Mouse (Mus musculus): Measurements from ENCODE around the gene Tbxa2r. TPM values are rescaled to one million over a fixed set of nuclear protein-coding genes. Genes with fewer than 3 reads are reported as not detected.

Gene Tbxa2r
- polyA plus RNA-seq, 1 experiment from 2014 or later: 5.3 TPM

DNA sequence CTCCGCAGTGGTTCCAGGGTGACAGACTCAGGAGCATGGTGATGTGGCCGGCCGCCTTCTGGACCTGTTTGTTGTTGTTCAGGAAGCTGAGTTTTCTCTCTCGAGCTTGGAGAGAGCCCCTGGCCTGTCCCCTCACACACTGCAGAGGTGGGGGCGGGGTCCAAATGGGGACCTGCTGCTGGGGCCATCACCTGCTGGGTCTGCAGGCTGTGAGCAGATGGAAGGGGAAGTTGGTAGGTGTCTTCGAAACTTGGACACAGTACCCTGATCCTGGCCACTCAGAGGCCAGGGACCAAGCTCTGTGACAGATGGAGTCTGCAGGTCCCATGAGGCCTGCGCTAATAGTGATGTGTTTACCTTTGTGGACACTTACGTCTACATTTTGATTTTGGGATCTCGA lies 27.2 kb upstream of the Tbxa2r start:
- Histone ChIP-seq H3K9ac (no peak overlapping the region), H3K4me3 (replicated peaks) (no peak overlapping the region), H3K4me1 (replicated peaks) (peaks cover 90% of the 10 kb centered on the region), H3K4me2 (no peak overlapping the region), H3K9me3 (replicated peaks) (no peaks in the 10 kb centered on the region), H3K27me3 (no peaks in the 10 kb centered on the region), H3K36me3 (peaks cover 14% of the 10 kb centered on the region), H3K27ac (0 out of 2 replicates have a peak overlapping the region, but pooled peaks have one; percentile 37)
- WGBS (ENCODE audit: insufficient replicate concordance): 64% methylated on average over 9 of the region's 9 CpGs
- no peak for ATAC-seq (ENCODE audit: low read depth)
- no peak for DNase-seq

DNA sequence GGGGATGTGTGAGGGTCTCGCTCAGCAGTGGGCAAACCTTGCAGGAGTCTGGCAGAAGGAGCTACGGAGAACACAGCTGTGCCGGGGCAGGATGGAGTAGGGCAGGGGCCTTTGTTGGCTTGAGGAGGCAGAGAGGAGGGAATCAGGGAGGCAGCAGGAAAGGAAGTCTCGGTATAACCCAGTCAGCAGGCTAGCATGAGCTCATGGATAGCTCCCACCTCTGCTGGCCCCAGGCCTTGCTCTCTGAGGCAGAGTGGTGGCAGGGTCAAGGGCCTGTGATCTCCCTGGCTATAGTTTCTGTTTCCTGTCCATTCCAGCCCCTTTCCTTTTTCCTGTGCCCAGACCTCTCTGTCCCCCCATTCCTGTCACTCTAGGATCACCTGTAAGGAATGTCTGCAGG lies 26.2 kb upstream of the Tbxa2r start:
- Histone ChIP-seq H3K9me3 (replicated peaks) (no peaks in the 10 kb centered on the region), H3K4me3 (replicated peaks) (peak overlapping the region; percentile 32), H3K27ac (peak overlapping the region; percentile 71), H3K36me3 (peaks cover 24% of the 10 kb centered on the region), H3K9ac (peak overlapping the region; percentile 56), H3K4me2 (peak overlapping the region; percentile 58), H3K4me1 (replicated peaks) (peaks cover 81% of the 10 kb centered on the region), H3K27me3 (no peaks in the 10 kb centered on the region)
- DNase-seq: no peak
- no peak for ATAC-seq (ENCODE audit: low read depth)
- 65% methylated on average over 4 of the region's 4 CpGs for WGBS (ENCODE audit: insufficient replicate concordance)

GRCm38 (mm10) chr10:81302781-81303218 lies 25.7 kb upstream of the Tbxa2r start:
- peak overlapping the region; percentile 58 for H3K4me2 ChIP-seq

DNA sequence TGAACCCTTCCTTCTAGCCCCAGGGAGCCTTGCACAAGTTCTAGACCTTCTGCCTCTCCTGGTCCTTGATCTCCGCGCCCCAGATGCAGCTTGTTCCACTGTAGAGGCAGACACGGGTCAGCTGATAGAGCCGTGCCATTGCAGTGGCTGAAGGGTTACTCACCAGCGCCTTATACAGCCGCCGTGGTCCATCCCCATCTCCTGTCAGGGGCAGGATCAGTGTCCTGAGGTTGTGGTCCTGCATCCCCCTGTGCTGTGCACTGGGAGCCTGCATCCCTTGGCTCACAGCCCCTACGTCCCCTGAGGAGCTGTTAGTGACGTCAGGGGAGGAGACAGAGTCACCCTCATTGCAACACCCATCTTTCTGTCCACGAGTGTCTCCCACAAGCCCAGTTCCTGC lies 25.3 kb upstream of the Tbxa2r start:
- Histone ChIP-seq H3K27me3 (no peaks in the 10 kb centered on the region), H3K4me3 (replicated peaks) (peak overlapping the region; percentile 32), H3K27ac (peak overlapping the region; percentile 71), H3K9me3 (replicated peaks) (no peaks in the 10 kb centered on the region), H3K36me3 (peaks cover 34% of the 10 kb centered on the region), H3K9ac (peak overlapping the region; percentile 56), H3K4me2 (peak overlapping the region; percentile 58), H3K4me1 (replicated peaks) (peaks cover 71% of the 10 kb centered on the region)
- ATAC-seq (ENCODE audit: low read depth) (peak; percentile 7; the same call in 1 of the 2 replicates), DNase-seq (no peak)
- WGBS (ENCODE audit: insufficient replicate concordance): 41% methylated on average over 10 of the region's 10 CpGs

More at GRCm38 (mm10) chr10:81302781-81303218, 25.7 kb upstream of the Tbxa2r start:
- Histone ChIP-seq H3K36me3 (peaks cover 29% of the 10 kb centered on the region), H3K4me3 (replicated peaks) (peak overlapping the region; percentile 32), H3K27me3 (no peaks in the 10 kb centered on the region), H3K9me3 (replicated peaks) (no peaks in the 10 kb centered on the region), H3K27ac (peak overlapping the region; percentile 71), H3K9ac (peak overlapping the region; percentile 56), H3K4me1 (replicated peaks) (peaks cover 76% of the 10 kb centered on the region)
- no peak for DNase-seq
- 17% methylated on average over 14 of the region's 14 CpGs for WGBS (ENCODE audit: insufficient replicate concordance)
- peak; percentile 43 for ATAC-seq (ENCODE audit: low read depth)

GRCm38 (mm10) chr10:81303761-81304160 lies 24.8 kb upstream of the Tbxa2r start:
- peak overlapping the region; percentile 58 for H3K4me2 ChIP-seq
- DNase-seq: no peak
- peak overlapping the region; percentile 71; the same call in 1 of the 2 replicates for H3K27ac ChIP-seq
- no peaks in the 10 kb centered on the region for H3K27me3 ChIP-seq
- no peak for ATAC-seq (ENCODE audit: low read depth)
- H3K4me1 ChIP-seq (replicated peaks): peaks cover 66% of the 10 kb centered on the region
- H3K4me3 ChIP-seq (replicated peaks): no peak overlapping the region
- peaks cover 38% of the 10 kb centered on the region for H3K36me3 ChIP-seq
- peak overlapping the region; percentile 56 for H3K9ac ChIP-seq
- 37% methylated on average over 7 of the region's 7 CpGs for WGBS (ENCODE audit: insufficient replicate concordance)
- no peaks in the 10 kb centered on the region for H3K9me3 ChIP-seq (replicated peaks)

GRCm38 (mm10) chr10:81304597-81305238 lies 23.8 kb upstream of the Tbxa2r start:
- H3K4me2 ChIP-seq: no peak overlapping the region; the same call in 1 of the 2 replicates
- H3K9me3 ChIP-seq (replicated peaks): no peaks in the 10 kb centered on the region
- peaks cover 56% of the 10 kb centered on the region for H3K4me1 ChIP-seq (replicated peaks)
- no peak overlapping the region for H3K4me3 ChIP-seq (replicated peaks)
- 25% methylated on average over 8 of the region's 9 CpGs for WGBS (ENCODE audit: insufficient replicate concordance)
- H3K9ac ChIP-seq: peak overlapping the region; percentile 22; the same call in 1 of the 2 replicates
- H3K27me3 ChIP-seq: no peaks in the 10 kb centered on the region
- ATAC-seq (ENCODE audit: low read depth) (peak; percentile 34), DNase-seq (peak; percentile 60)
- H3K36me3 ChIP-seq: peaks cover 47% of the 10 kb centered on the region
- H3K27ac ChIP-seq: peak overlapping the region; percentile 27; the same call in 1 of the 2 replicates

- ATAC-seq (ENCODE audit: low read depth) (no peak), DNase-seq (no peak)
- Histone ChIP-seq H3K4me1 (replicated peaks) (peaks cover 47% of the 10 kb centered on the region), H3K4me3 (replicated peaks) (no peak overlapping the region), H3K4me2 (no peak overlapping the region), H3K9me3 (replicated peaks) (no peaks in the 10 kb centered on the region), H3K27ac (no peak overlapping the region), H3K36me3 (peaks cover 57% of the 10 kb centered on the region), H3K9ac (no peak overlapping the region), H3K27me3 (no peaks in the 10 kb centered on the region)
- 85% methylated on average over 14 of the region's 14 CpGs for WGBS (ENCODE audit: insufficient replicate concordance)
Measured at GRCm38 (mm10) chr10:81305663-81306062, 22.9 kb upstream of the Tbxa2r start.

DNA sequence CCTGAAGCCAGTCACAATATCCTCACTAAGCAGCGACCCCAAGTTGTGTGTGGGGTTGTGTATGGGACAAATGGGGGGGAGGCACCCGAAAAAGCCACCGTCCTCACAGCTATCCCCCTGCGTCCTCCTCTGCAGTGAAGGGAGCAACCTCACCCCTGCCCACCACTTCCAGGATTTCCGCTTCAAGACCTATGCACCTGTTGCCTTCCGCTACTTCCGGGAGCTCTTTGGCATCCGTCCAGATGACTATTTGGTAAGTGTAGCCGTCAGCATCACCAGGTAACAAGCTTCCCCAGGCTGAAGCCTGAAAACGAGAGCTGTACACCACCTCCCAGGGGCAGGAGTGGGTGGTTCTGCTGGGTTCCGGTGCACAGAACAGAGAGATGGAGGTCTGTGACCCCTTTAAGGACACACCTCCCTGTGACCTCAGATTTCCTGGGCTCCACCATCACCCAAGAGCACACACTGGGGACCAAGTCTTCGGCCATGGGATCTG lies 22.3 kb upstream of the Tbxa2r start:
- ATAC-seq (ENCODE audit: low read depth): no peak
- H3K4me1 ChIP-seq (replicated peaks): peaks cover 41% of the 10 kb centered on the region
- peaks cover 62% of the 10 kb centered on the region for H3K36me3 ChIP-seq
- H3K27ac ChIP-seq: no peak overlapping the region
- 86% methylated on average over 12 of the region's 12 CpGs for WGBS (ENCODE audit: insufficient replicate concordance)
- no peak for DNase-seq
- no peaks in the 10 kb centered on the region for H3K9me3 ChIP-seq (replicated peaks)
- H3K9ac ChIP-seq: no peak overlapping the region
- H3K4me3 ChIP-seq (replicated peaks): no peak overlapping the region
- no peaks in the 10 kb centered on the region for H3K27me3 ChIP-seq
- no peak overlapping the region for H3K4me2 ChIP-seq

DNA sequence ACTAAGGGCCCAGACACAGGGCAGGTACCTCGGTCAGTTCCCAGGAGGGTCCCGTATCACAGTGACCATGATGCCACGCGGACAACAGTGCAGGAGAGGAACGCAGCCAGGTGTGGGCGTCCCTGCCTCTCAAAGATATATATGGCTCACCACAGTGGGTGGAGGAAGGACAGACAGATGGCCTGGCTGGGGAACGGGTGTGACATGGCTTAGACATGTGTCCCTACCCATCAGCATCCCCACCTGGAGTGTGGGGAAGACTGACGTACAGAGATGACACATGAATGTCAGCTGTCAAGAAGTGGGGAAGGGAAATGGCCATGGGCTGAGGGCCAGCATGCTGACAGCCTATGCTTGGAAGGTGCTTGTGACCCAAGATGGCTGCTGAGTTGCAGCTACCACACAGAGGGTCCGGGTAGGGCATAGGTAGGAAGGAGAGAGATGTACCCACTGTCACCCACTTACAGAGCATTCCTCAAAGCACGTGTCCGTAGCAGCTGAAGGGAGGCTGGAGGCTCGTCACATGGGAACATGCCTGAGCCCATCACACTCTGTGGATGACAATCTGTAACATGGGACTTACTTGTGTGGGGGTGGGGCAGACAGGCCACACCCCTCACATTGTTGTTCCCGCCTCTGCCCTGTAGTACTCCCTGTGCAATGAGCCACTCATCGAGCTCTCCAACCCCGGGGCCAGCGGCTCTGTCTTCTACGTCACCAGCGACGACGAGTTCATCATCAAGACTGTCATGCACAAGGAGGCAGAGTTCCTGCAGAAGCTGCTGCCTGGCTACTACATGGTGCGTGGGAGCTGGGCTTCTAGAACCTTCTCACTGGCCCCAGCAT lies 21.5 kb upstream of the Tbxa2r start:
- ATAC-seq (ENCODE audit: low read depth) (no peak), DNase-seq (no peak)
- no peaks in the 10 kb centered on the region for H3K9me3 ChIP-seq (replicated peaks)
- H3K27me3 ChIP-seq: no peaks in the 10 kb centered on the region
- no peak overlapping the region for H3K4me3 ChIP-seq (replicated peaks)
- WGBS (ENCODE audit: insufficient replicate concordance): 87% methylated on average over 21 of the region's 21 CpGs
- peaks cover 33% of the 10 kb centered on the region for H3K4me1 ChIP-seq (replicated peaks)
- no peak overlapping the region for H3K27ac ChIP-seq
- peaks cover 71% of the 10 kb centered on the region for H3K36me3 ChIP-seq
- no peak overlapping the region for H3K4me2 ChIP-seq
- no peak overlapping the region for H3K9ac ChIP-seq

DNA sequence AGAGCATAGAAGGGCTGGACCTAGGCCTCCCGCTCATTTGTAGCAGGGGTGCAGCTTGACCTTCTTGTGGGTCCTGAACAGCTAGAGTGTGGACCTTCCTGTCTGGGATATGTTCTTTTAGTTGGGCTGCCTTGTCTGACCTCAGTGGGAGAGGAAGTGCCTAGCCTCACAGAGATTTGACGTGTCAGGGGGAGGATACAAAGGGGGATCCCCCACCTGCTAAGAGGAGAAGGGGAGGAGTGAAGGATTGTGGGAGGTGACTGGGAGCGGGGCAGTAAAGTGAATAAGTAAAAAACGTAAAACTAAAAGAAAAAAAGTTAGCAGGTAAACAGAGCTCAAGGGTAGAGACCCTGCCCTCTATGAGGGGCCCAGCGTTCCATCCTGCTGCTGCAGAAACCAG lies 19.0 kb upstream of the Tbxa2r start:
- Histone ChIP-seq H3K9me3 (replicated peaks) (no peaks in the 10 kb centered on the region), H3K9ac (no peak overlapping the region), H3K4me1 (replicated peaks) (peaks cover 8% of the 10 kb centered on the region), H3K27me3 (no peaks in the 10 kb centered on the region), H3K4me3 (replicated peaks) (no peak overlapping the region), H3K4me2 (no peak overlapping the region), H3K27ac (no peak overlapping the region), H3K36me3 (peaks cover 95% of the 10 kb centered on the region)
- WGBS (ENCODE audit: insufficient replicate concordance): 73% methylated on average over 5 of the region's 5 CpGs
- ATAC-seq (ENCODE audit: low read depth): no peak
- DNase-seq: no peak

DNA sequence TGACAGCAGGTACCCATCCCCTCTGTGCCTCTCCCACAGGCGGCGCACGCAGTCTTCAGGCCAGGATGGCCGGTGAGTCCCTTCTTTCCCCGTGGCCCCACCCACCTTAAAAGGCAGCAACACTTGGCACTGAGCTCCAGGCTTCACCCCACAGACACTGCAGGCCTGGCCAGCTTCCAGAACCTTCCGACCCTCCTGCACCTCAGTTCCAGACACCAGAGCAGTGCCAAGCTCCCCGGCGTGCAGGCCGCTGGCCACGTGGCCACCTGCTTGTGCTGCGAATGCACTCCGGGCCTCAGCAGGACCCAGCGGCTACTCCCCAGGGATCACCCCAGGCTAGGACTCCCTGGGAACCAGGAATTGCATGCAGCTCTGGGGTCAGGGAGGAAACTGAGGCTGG lies 14.9 kb upstream of the Tbxa2r start:
- H3K27me3 ChIP-seq: no peaks in the 10 kb centered on the region

More for the DNA sequence above, 14.9 kb upstream of the Tbxa2r start:
- Histone ChIP-seq H3K4me2 (no peak overlapping the region), H3K27ac (no peak overlapping the region), H3K4me1 (replicated peaks) (peaks cover 32% of the 10 kb centered on the region), H3K9me3 (replicated peaks) (no peaks in the 10 kb centered on the region), H3K4me3 (replicated peaks) (no peak overlapping the region), H3K36me3 (peaks cover 89% of the 10 kb centered on the region), H3K9ac (no peak overlapping the region)
- ATAC-seq (ENCODE audit: low read depth) (no peak), DNase-seq (no peak)
- WGBS (ENCODE audit: insufficient replicate concordance): 90% methylated on average over 13 of the region's 13 CpGs
